Mouse (Mus musculus): ENCODE data around the gene Ovca2. TPM values are rescaled to one million over a fixed set of nuclear protein-coding genes. Genes with fewer than 3 reads are reported as not detected.

Ovca2 gene
- polyA plus RNA-seq, 1 experiment from 2014 or later, result 26.7 TPM

DNA sequence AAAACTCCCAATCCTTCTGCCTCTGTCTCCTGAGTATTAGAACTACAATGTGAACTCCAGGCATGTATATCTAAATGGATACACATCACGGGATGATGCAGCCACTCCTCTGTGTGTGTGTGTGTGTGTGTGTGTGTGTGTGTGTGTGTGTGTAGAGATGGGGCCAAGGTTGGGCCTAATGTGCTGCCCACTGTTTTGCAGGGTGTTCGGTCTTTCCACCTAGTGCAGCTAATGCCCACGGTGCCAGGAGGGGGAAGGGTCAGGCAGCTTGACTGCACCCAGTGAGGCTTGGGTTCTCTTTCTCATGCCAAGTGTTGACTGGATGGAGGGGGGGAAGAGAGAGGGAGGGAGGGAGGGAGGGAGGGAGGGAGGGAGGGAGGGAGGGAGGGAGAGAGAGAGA lies 34.2 kb upstream of the Ovca2 start:
- peak overlapping the region; percentile 67; the same call in 1 of the 2 replicates for H3K27ac ChIP-seq (ENCODE audit: low read length)
- no peak overlapping the region for H3K4me2 ChIP-seq (replicated peaks; ENCODE audit: low read depth, low read length)
- H3K4me3 ChIP-seq (ENCODE audit: low read depth, low read length), result no peak overlapping the region
- H3K9me3 ChIP-seq (ENCODE audit: control insufficient read depth, low read depth, low read length), result no peaks in the 10 kb centered on the region
- no peaks in the 10 kb centered on the region for H3K36me3 ChIP-seq (ENCODE audit: control insufficient read depth, insufficient read depth, low read length)
- no peaks in the 10 kb centered on the region for H3K27me3 ChIP-seq (ENCODE audit: control insufficient read depth, insufficient read depth, low read length)
- WGBS, result 44% methylated on average over 3 of the region's 3 CpGs
- H3K4me1 ChIP-seq (ENCODE audit: control insufficient read depth, insufficient read depth, low read length), result peaks cover 11% of the 10 kb centered on the region; the same call in 1 of the 2 replicates
- no peak for ATAC-seq (ENCODE audit: insufficient number of reproducible peaks, insufficient read depth, low FRiP score, low read depth)
- no peak overlapping the region for H3K9ac ChIP-seq (replicated peaks; ENCODE audit: low read depth, low read length)

- Histone ChIP-seq H3K36me3 (ENCODE audit: control insufficient read depth, insufficient read depth, low read length) (no peaks in the 10 kb centered on the region), H3K27ac (ENCODE audit: low read length) (peak overlapping the region; percentile 67), H3K4me3 (ENCODE audit: low read depth, low read length) (no peak overlapping the region), H3K4me1 (ENCODE audit: control insufficient read depth, insufficient read depth, low read length) (peaks cover 11% of the 10 kb centered on the region; the same call in 1 of the 2 replicates), H3K27me3 (ENCODE audit: control insufficient read depth, insufficient read depth, low read length) (no peaks in the 10 kb centered on the region), H3K9ac (replicated peaks; ENCODE audit: low read depth, low read length) (no peak overlapping the region), H3K9me3 (ENCODE audit: control insufficient read depth, low read depth, low read length) (no peaks in the 10 kb centered on the region), H3K4me2 (replicated peaks; ENCODE audit: low read depth, low read length) (no peak overlapping the region)
- ATAC-seq (ENCODE audit: insufficient number of reproducible peaks, insufficient read depth, low FRiP score, low read depth), result 0 out of 2 replicates have a peak, but pooled peaks have one; percentile 8
- WGBS, result 56% methylated on average over 8 of the region's 8 CpGs
These were observed 33.5 kb upstream of the Ovca2 start for GRCm38 (mm10) chr11:75212031-75212667.

DNA sequence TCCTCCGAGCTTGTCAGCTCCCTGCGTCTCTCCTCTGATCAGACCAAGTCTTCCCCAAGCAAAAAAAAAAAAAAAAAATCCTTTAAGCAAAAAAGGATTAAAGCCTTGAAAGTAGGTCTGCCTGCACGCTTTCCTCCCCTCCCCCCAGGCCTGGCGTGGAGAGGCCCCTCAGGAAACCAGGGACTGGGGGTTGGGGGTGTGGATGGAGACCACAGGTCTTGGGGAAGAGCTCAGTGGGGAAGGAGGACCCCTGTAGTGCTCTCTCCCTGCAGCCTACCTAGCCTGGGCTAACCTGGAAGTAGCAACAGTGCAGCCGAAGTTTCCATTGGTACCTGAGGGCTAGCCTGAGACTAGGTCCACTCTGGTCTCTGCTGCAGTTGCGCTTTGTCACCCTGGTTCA lies 32.1 kb upstream of the Ovca2 start:
- Histone ChIP-seq H3K27me3 (ENCODE audit: control insufficient read depth, insufficient read depth, low read length) (no peaks in the 10 kb centered on the region), H3K4me1 (ENCODE audit: control insufficient read depth, insufficient read depth, low read length) (peaks cover 11% of the 10 kb centered on the region; the same call in 1 of the 2 replicates), H3K9me3 (ENCODE audit: control insufficient read depth, low read depth, low read length) (no peaks in the 10 kb centered on the region), H3K4me2 (replicated peaks; ENCODE audit: low read depth, low read length) (no peak overlapping the region), H3K27ac (ENCODE audit: low read length) (no peak overlapping the region), H3K4me3 (ENCODE audit: low read depth, low read length) (no peak overlapping the region), H3K9ac (replicated peaks; ENCODE audit: low read depth, low read length) (no peak overlapping the region), H3K36me3 (ENCODE audit: control insufficient read depth, insufficient read depth, low read length) (no peaks in the 10 kb centered on the region)
- 50% methylated on average over 6 of the region's 6 CpGs for WGBS
- no peak for ATAC-seq (ENCODE audit: insufficient number of reproducible peaks, insufficient read depth, low FRiP score, low read depth)

DNA sequence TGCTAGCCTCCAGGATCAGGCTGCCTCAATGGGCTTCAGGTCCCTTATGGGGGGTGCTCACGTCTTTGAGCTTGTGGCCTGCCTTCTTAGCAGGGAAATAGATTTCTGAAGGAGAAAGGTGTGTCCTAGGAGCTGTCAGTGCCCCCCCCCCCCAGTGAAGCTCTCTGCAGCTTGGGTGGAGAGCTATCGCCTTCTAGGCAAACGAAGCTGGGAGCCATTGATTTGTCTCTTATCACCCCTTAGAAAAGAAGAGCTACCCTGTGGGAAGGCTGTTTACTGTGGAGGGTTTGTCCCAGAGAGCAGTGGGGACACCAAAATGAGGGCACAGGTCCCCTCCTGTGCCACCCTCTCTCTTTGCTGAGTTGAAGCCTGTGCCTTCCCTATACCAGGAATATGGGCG lies 31.5 kb upstream of the Ovca2 start:
- 71% methylated on average over 4 of the region's 4 CpGs for WGBS
- H3K27me3 ChIP-seq (ENCODE audit: control insufficient read depth, insufficient read depth, low read length), result no peaks in the 10 kb centered on the region
- no peak overlapping the region for H3K4me2 ChIP-seq (replicated peaks; ENCODE audit: low read depth, low read length)
- H3K27ac ChIP-seq (ENCODE audit: low read length), result no peak overlapping the region
- no peaks in the 10 kb centered on the region for H3K36me3 ChIP-seq (ENCODE audit: control insufficient read depth, insufficient read depth, low read length)
- H3K9me3 ChIP-seq (ENCODE audit: control insufficient read depth, low read depth, low read length), result no peaks in the 10 kb centered on the region
- ATAC-seq (ENCODE audit: insufficient number of reproducible peaks, insufficient read depth, low FRiP score, low read depth), result no peak
- H3K4me1 ChIP-seq (ENCODE audit: control insufficient read depth, insufficient read depth, low read length), result peaks cover 11% of the 10 kb centered on the region; the same call in 1 of the 2 replicates
- H3K4me3 ChIP-seq (ENCODE audit: low read depth, low read length), result no peak overlapping the region
- H3K9ac ChIP-seq (replicated peaks; ENCODE audit: low read depth, low read length), result no peak overlapping the region

- H3K4me2 ChIP-seq (replicated peaks; ENCODE audit: low read depth, low read length), result no peak overlapping the region
- H3K36me3 ChIP-seq (ENCODE audit: control insufficient read depth, insufficient read depth, low read length), result no peaks in the 10 kb centered on the region
- no peaks in the 10 kb centered on the region for H3K27me3 ChIP-seq (ENCODE audit: control insufficient read depth, insufficient read depth, low read length)
- H3K9ac ChIP-seq (replicated peaks; ENCODE audit: low read depth, low read length), result no peak overlapping the region
- no peak for ATAC-seq (ENCODE audit: insufficient number of reproducible peaks, insufficient read depth, low FRiP score, low read depth)
- WGBS, result 81% methylated on average over 4 of the region's 4 CpGs
- no peak overlapping the region for H3K27ac ChIP-seq (ENCODE audit: low read length)
- no peaks in the 10 kb centered on the region for H3K9me3 ChIP-seq (ENCODE audit: control insufficient read depth, low read depth, low read length)
- H3K4me1 ChIP-seq (ENCODE audit: control insufficient read depth, insufficient read depth, low read length), result peaks cover 11% of the 10 kb centered on the region; the same call in 1 of the 2 replicates
- H3K4me3 ChIP-seq (ENCODE audit: low read depth, low read length), result no peak overlapping the region
These were observed 30.7 kb upstream of the Ovca2 start for GRCm38 (mm10) chr11:75209363-75209762.

- no peak for ATAC-seq (ENCODE audit: insufficient number of reproducible peaks, insufficient read depth, low FRiP score, low read depth)
- H3K4me3 ChIP-seq (ENCODE audit: low read depth, low read length), result no peak overlapping the region
- H3K9me3 ChIP-seq (ENCODE audit: control insufficient read depth, low read depth, low read length), result no peaks in the 10 kb centered on the region
- H3K27ac ChIP-seq (ENCODE audit: low read length), result no peak overlapping the region
- H3K27me3 ChIP-seq (ENCODE audit: control insufficient read depth, insufficient read depth, low read length), result no peaks in the 10 kb centered on the region
- H3K9ac ChIP-seq (replicated peaks; ENCODE audit: low read depth, low read length), result no peak overlapping the region
- WGBS, result 64% methylated on average over 4 of the region's 4 CpGs
- no peak overlapping the region for H3K4me2 ChIP-seq (replicated peaks; ENCODE audit: low read depth, low read length)
- H3K4me1 ChIP-seq (ENCODE audit: control insufficient read depth, insufficient read depth, low read length), result peaks cover 8% of the 10 kb centered on the region
- H3K36me3 ChIP-seq (ENCODE audit: control insufficient read depth, insufficient read depth, low read length), result no peaks in the 10 kb centered on the region
These were observed 27.7 kb upstream of the Ovca2 start for GRCm38 (mm10) chr11:75206347-75206746.

DNA sequence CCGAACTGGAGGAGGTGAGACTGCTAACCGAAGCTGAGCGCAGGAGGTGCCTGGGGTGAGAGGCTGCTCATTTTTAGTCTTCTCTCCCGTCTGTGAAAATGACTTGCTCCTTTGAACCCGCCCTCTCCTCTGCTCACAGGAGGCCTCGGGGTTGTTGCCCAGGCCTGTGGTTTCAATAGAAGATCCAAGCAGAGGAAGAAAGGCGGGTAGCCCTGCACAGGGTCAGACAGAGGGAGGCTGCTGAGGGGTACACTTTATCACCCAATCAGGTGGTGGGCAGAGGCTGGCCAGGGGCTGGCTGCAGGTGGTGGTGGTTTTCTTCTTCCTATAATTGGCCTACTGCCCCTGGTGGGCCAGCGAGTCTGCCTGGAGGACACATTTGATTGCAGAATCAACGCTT lies 25.8 kb upstream of the Ovca2 start:
- H3K27ac ChIP-seq (ENCODE audit: low read length), result no peak overlapping the region
- no peak for ATAC-seq (ENCODE audit: insufficient number of reproducible peaks, insufficient read depth, low FRiP score, low read depth)
- H3K27me3 ChIP-seq (ENCODE audit: control insufficient read depth, insufficient read depth, low read length), result no peaks in the 10 kb centered on the region
- no peak overlapping the region for H3K4me3 ChIP-seq (ENCODE audit: low read depth, low read length)
- no peak overlapping the region for H3K4me2 ChIP-seq (replicated peaks; ENCODE audit: low read depth, low read length)
- H3K9me3 ChIP-seq (ENCODE audit: control insufficient read depth, low read depth, low read length), result no peaks in the 10 kb centered on the region
- H3K4me1 ChIP-seq (ENCODE audit: control insufficient read depth, insufficient read depth, low read length), result peaks cover 6% of the 10 kb centered on the region
- no peaks in the 10 kb centered on the region for H3K36me3 ChIP-seq (ENCODE audit: control insufficient read depth, insufficient read depth, low read length)
- 53% methylated on average over 9 of the region's 9 CpGs for WGBS
- no peak overlapping the region for H3K9ac ChIP-seq (replicated peaks; ENCODE audit: low read depth, low read length)

DNA sequence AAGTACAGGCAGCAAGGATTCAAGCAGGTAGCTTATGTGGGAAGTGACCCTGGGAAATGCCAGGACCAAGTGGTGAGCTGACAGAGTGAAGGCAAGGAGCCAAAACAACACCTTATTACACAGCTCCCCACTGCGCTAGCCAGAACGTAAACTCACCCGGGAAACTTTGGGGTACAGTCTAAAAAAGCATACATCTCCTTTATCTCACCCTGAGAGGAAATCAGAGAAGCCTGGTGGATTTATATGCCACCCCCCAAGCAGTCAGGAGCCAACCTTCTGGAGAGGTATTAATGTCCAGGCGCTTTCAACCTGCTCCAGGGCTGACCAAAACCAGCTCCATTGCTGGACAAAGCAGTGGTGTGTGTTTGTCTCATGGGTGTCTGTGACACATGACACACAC lies 25.3 kb upstream of the Ovca2 start:
- Histone ChIP-seq H3K27ac (ENCODE audit: low read length) (no peak overlapping the region), H3K4me1 (ENCODE audit: control insufficient read depth, insufficient read depth, low read length) (peaks cover 6% of the 10 kb centered on the region), H3K9ac (replicated peaks; ENCODE audit: low read depth, low read length) (no peak overlapping the region), H3K36me3 (ENCODE audit: control insufficient read depth, insufficient read depth, low read length) (no peaks in the 10 kb centered on the region), H3K4me2 (replicated peaks; ENCODE audit: low read depth, low read length) (no peak overlapping the region), H3K9me3 (ENCODE audit: control insufficient read depth, low read depth, low read length) (no peaks in the 10 kb centered on the region), H3K27me3 (ENCODE audit: control insufficient read depth, insufficient read depth, low read length) (no peaks in the 10 kb centered on the region), H3K4me3 (ENCODE audit: low read depth, low read length) (no peak overlapping the region)
- WGBS, result 75% methylated on average over 4 of the region's 4 CpGs
- no peak for ATAC-seq (ENCODE audit: insufficient number of reproducible peaks, insufficient read depth, low FRiP score, low read depth)

DNA sequence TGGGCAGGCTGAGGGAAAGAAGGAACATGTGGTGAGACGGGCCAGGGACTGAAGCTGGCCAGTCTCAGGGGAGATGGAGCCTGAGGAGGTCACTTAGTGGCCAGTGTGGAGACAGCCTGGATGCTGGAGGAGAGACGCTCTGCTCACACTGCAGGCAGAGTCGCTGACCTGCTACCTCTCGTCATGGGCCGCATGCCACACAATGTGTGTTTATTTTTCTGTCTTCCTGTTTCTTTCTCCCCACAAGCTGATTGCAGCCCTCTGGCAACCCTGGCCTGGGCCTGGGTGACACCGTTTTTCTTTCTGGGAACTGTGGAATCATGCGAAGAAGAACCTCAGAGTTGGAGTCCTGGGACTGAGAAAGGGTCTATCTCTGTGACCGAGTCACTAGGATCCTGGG lies 23.1 kb upstream of the Ovca2 start:
- 43% methylated on average over 8 of the region's 8 CpGs for WGBS
- no peak overlapping the region for H3K27ac ChIP-seq (ENCODE audit: low read length)
- no peak for ATAC-seq (ENCODE audit: insufficient number of reproducible peaks, insufficient read depth, low FRiP score, low read depth)

More for the DNA sequence above, 23.1 kb upstream of the Ovca2 start:
- Histone ChIP-seq H3K27me3 (ENCODE audit: control insufficient read depth, insufficient read depth, low read length) (0 out of 2 replicates have a peak, but pooled peaks cover under 1% of the 10 kb centered on the region), H3K9me3 (ENCODE audit: control insufficient read depth, low read depth, low read length) (no peaks in the 10 kb centered on the region), H3K36me3 (ENCODE audit: control insufficient read depth, insufficient read depth, low read length) (no peaks in the 10 kb centered on the region), H3K9ac (replicated peaks; ENCODE audit: low read depth, low read length) (no peak overlapping the region), H3K4me3 (ENCODE audit: low read depth, low read length) (no peak overlapping the region), H3K4me1 (ENCODE audit: control insufficient read depth, insufficient read depth, low read length) (peaks cover 6% of the 10 kb centered on the region), H3K4me2 (replicated peaks; ENCODE audit: low read depth, low read length) (no peak overlapping the region)
